ENCODE assay signal across 9 mouse cellular contexts in the genomic region with DNA sequence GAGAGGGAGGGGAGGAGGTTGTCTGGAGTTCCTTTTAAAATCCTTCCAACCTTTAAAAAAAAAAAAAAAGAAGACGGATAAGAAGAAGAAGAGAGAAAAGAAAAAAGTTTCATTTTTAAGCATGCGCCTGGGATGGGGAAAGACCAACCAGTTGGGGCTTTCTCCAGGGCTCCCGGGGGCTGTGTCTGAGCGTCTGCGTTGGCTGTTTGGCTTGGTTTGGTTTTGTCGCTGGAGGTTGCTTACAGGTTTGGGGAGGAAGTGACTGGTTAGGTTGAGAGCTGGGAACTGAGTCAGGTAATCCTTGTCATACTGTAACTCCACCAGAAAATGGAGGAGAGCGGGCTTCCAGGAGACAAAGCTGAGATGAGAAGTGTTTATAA. TPM values are rescaled to one million over a fixed set of nuclear protein-coding genes. Genes with fewer than 3 reads are reported as not detected.
DNase-seq lines count a peak whose midpoint lies in the region; ATAC-seq lines count a peak whose summit lies in the region.
"Had no signal": no experiment of that assay in that cellular context is flagged by ENCODE, and none has a peak within 500 bp of the region (broad histone marks: within the 10 kb centered on the region; RNA-seq: fewer than 3 reads in every experiment).

No protein-coding gene starts in this region.

- peak overlapping the region; percentile 58 for H3K4me2 ChIP-seq in hindbrain, embryonic 12.5 days (replicated peaks)

- DNase-seq in cerebellum, adult 9-11 months = peak; percentile 20
- DNase-seq in cerebellum, adult 11 months = no peak
- peak; percentile 50 for DNase-seq in right cerebral cortex, adult 2 months (ENCODE audit: low spot score in 2 of 2)
- DNase-seq in right cerebral cortex, postnatal 4 days = no peak
- DNase-seq in frontal cortex, postnatal 14 days (ENCODE audit: low spot score in 2 of 2) = no peak
- no peak for DNase-seq in thymus, postnatal 0 days (ENCODE audit: low spot score)

- H3K27me3 ChIP-seq in hindbrain, embryonic 12.5 days = no peaks in the 10 kb centered on the region
- H3K27me3 ChIP-seq: CH12.LX had no signal

- H3K4me1 ChIP-seq in hindbrain, embryonic 12.5 days = peaks cover 24% of the 10 kb centered on the region

- no peak for ATAC-seq in hindbrain, embryonic 12.5 days (ENCODE audit: low FRiP score)
- 0 out of 2 replicates have a peak, but pooled peaks have one; percentile 19 for ATAC-seq in megakaryocyte-erythroid progenitor cell, adult 5-6 weeks (replicated peaks; ENCODE audit: low FRiP score, low TSS enrichment, poor library complexity, severe bottlenecking)

- peak overlapping the region; percentile 99 for H3K27ac ChIP-seq in hindbrain, embryonic 12.5 days

- H3K4me3 ChIP-seq in hindbrain, embryonic 12.5 days = peak overlapping the region; percentile 85

- H3K9ac ChIP-seq in hindbrain, embryonic 12.5 days = peak overlapping the region; percentile 97

- WGBS in hindbrain, embryonic 12.5 days = 11% methylated on average over 7 of the region's 7 CpGs

- H3K9me3 ChIP-seq in hindbrain, embryonic 12.5 days (replicated peaks) = no peaks in the 10 kb centered on the region

- no peaks in the 10 kb centered on the region for H3K36me3 ChIP-seq in hindbrain, embryonic 12.5 days

RNA-seq across cellular contexts. Expression of a gene that starts 4.7 kb away (rescaled TPM):
- polyA plus RNA-seq in hindbrain, embryonic 12.5 days (2016; fragmentation: Nextera tagmentation; extraction: Ambion mirVana) = 16.3 and 18.3 TPM in 2 replicates
- total RNA-seq in megakaryocyte-erythroid progenitor cell, adult 5-6 weeks (2014; fragmentation: Nextera tagmentation) = 1.0 TPM in 1 of 2 replicates, not detected in the other
- total RNA-seq in megakaryocyte-erythroid progenitor cell, adult 5-6 weeks (2017) = 0.57 and 0.99 TPM in 2 replicates
- polyA plus RNA-seq in thymus, postnatal 0 days (2015; fragmentation: Nextera tagmentation; extraction: Ambion mirVana) = 0.54 and 0.57 TPM in 2 replicates
- total RNA-seq: CH12.LX had no signal

Comparison
In these comparisons a context has a peak if more than half of its experiments do, and no peak if none do; other contexts are left out.
1. DNase-seq: peak in cerebellum, adult 9-11 months (single experiment) and right cerebral cortex, adult 2 months (2 of 2); none in cerebellum, adult 11 months (single experiment), right cerebral cortex, postnatal 4 days (single experiment), frontal cortex, postnatal 14 days (0 of 2) and thymus, postnatal 0 days (single experiment).
2. RNA of a gene that starts 4.7 kb away (polyA plus RNA-seq): 16.3 to 18.3 TPM in hindbrain, embryonic 12.5 days; 0.54 to 0.57 TPM in thymus, postnatal 0 days; every median in the first group is over 10 times any median in the second.